Mouse (Mus musculus) heart, postnatal 0 days (tissue): Measurements from ENCODE around the gene Olfml1. TPM values are rescaled to one million over a fixed set of nuclear protein-coding genes. Genes with fewer than 3 reads are reported as not detected.

Experiments used
- ATAC-seq: fragments of 200-750 bp; cut with Nextera tagmentation; 2 replicates; pipeline ENCODE4 v1.8.0; 2017; ENCODE audit warnings: low read depth, moderate number of reproducible peaks, moderate library complexity; ENCODE audit not compliant: insufficient read depth
- DNase-seq: peaks from one replicate; pipeline ENCODE4 v3.0.0-alpha.2; 2016; ENCODE audit warnings: low spot score
- H3K27ac ChIP-seq: fragments of 300-500 bp; sonication (generic); 2 replicates; pipeline ENCODE4 v1.5.1; 2014; ENCODE audit warnings: low read depth, mild to moderate bottlenecking
- H3K27me3 ChIP-seq: fragments of 300-500 bp; sonication (generic); 2 replicates; pipeline ENCODE4 v1.6.1; 2014; ENCODE audit warnings: low read length, mixed read lengths; ENCODE audit not compliant: control insufficient read depth, insufficient read depth
- H3K36me3 ChIP-seq: fragments of 300-500 bp; sonication (generic); replicated peaks from 2 replicates; pipeline ENCODE4 v1.6.1; 2014; ENCODE audit warnings: low read length, mixed read lengths; ENCODE audit not compliant: control insufficient read depth, insufficient read depth
- H3K4me1 ChIP-seq: fragments of 300-500 bp; sonication (generic); 2 replicates; pipeline ENCODE4 v1.6.1; 2014; ENCODE audit warnings: antibody characterized with exemption; ENCODE audit not compliant: control insufficient read depth, insufficient read depth
- H3K4me2 ChIP-seq: fragments of 300-500 bp; sonication (generic); 2 replicates; pipeline ENCODE4 v1.6.1; 2014; ENCODE audit warnings: low read depth, mild to moderate bottlenecking, low read length, moderate library complexity
- H3K4me3 ChIP-seq: fragments of 300-500 bp; sonication (generic); 2 replicates; pipeline ENCODE4 v1.5.1; 2014; ENCODE audit warnings: low read depth, low read length
- H3K9ac ChIP-seq: fragments of 300-500 bp; sonication (generic); replicated peaks from 2 replicates; pipeline ENCODE4 v1.6.1; 2014; ENCODE audit warnings: low read depth, low read length, mixed read lengths
- H3K9me3 ChIP-seq: fragments of 300-500 bp; sonication (generic); replicated peaks from 2 replicates; pipeline ENCODE4 v1.6.1; 2016; ENCODE audit warnings: low read length; ENCODE audit not compliant: control insufficient read depth
- CTCF ChIP-seq: IDR thresholded peaks from 2 replicates; pipeline ENCODE4 v1.5.1; 2016; ENCODE audit warnings: antibody characterized with exemption, control low read depth, low read depth
- EP300 ChIP-seq: IDR thresholded peaks from 2 replicates; pipeline ENCODE4 v1.6.1; 2016; ENCODE audit warnings: antibody characterized with exemption, low read depth
- WGBS: fragments of 180-500 bp; shearing (Covaris S2); extraction: QIAGEN DNeasy Blood & Tissue Kit; methylation state at CpG from one replicate; pipeline ENCODE4 v1.1.7; 2014; 5-methylcytosine and 5-hydroxymethylcytosine counted together
- polyA plus RNA-seq: library from polyadenylated mRNA; unstranded; fragments of >200 nt; fragmentation: Nextera tagmentation; extraction: Ambion mirVana; gene quantifications from 2 replicates; pipeline ENCODE4 v1.2.1, GENCODE M21; 2015
- total RNA-seq: library from RNA; depleted of rRNA; stranded (reverse); fragments of >200 nt; gene quantifications from 2 replicates; pipeline ENCODE4 v1.2.3, GENCODE M21; 2014; ENCODE audit warnings: low replicate concordance

Gene Olfml1
- total and polyA plus RNA-seq, 2 experiments from 2014 or later: 2.9 to 5.1 TPM

- Histone ChIP-seq H3K9me3 (no peaks in the 10 kb centered on the region), H3K27me3 (no peaks in the 10 kb centered on the region), H3K36me3 (no peaks in the 10 kb centered on the region), H3K27ac (peak within 1 kb of the TSS; percentile 43; the same call in 1 of the 2 replicates), H3K4me2 (peak within 1 kb of the TSS; percentile 90), H3K4me3 (peak within 1 kb of the TSS; percentile 56), H3K4me1 (peaks cover 14% of the 10 kb centered on the region; the same call in 1 of the 2 replicates), H3K9ac (peak within 1 kb of the TSS; percentile 39; the same call in 1 of the 2 replicates)
- ATAC-seq: peak; percentile 92
- DNase-seq: peak; percentile 75
- TF ChIP-seq EP300 (no peak), CTCF (no peak)
- WGBS: under 1% methylated on average over 22 of the region's 24 CpGs
Measured at GRCm38 (mm10) chr7:107594857-107595402, 27.7 kb downstream of the Olfml1 start, which contains the start of gene Ppfibp2. Gene Ppfibp2 (plus strand): TSS chr7:107595207.

- no peaks in the 10 kb centered on the region for H3K27me3 ChIP-seq
- H3K27ac ChIP-seq: no peak overlapping the region
- DNase-seq (no peak), ATAC-seq (no peak)
- H3K9me3 ChIP-seq: no peaks in the 10 kb centered on the region
- 16% methylated on average over 13 of the region's 13 CpGs for WGBS
- peaks cover 14% of the 10 kb centered on the region; the same call in 1 of the 2 replicates for H3K4me1 ChIP-seq
- TF ChIP-seq EP300 (no peak), CTCF (no peak)
- H3K4me2 ChIP-seq: peak overlapping the region; percentile 90
- H3K36me3 ChIP-seq: no peaks in the 10 kb centered on the region
- 0 out of 2 replicates have a peak overlapping the region, but pooled peaks have one; percentile 39 for H3K9ac ChIP-seq
- peak overlapping the region; percentile 56 for H3K4me3 ChIP-seq
Measured at GRCm38 (mm10) chr7:107595426-107595825, 28.2 kb downstream of the Olfml1 start.

- no peak overlapping the region for H3K4me3 ChIP-seq
- no peak overlapping the region for H3K4me2 ChIP-seq
- no peaks in the 10 kb centered on the region for H3K36me3 ChIP-seq
- ATAC-seq (no peak), DNase-seq (no peak)
- H3K27ac ChIP-seq: no peak overlapping the region
- H3K9ac ChIP-seq: no peak overlapping the region
- H3K9me3 ChIP-seq: no peaks in the 10 kb centered on the region
- no peaks in the 10 kb centered on the region for H3K27me3 ChIP-seq
- TF ChIP-seq CTCF (no peak), EP300 (no peak)
- peaks cover 14% of the 10 kb centered on the region; the same call in 1 of the 2 replicates for H3K4me1 ChIP-seq
Measured at GRCm38 (mm10) chr7:107596753-107597152, 29.5 kb downstream of the Olfml1 start.

- no peak overlapping the region for H3K4me2 ChIP-seq
- no peaks in the 10 kb centered on the region for H3K9me3 ChIP-seq
- 53% methylated on average over 3 of the region's 3 CpGs for WGBS
- no peak overlapping the region for H3K9ac ChIP-seq
- DNase-seq (no peak), ATAC-seq (no peak)
- H3K4me1 ChIP-seq: peaks cover 13% of the 10 kb centered on the region; the same call in 1 of the 2 replicates
- no peak overlapping the region for H3K4me3 ChIP-seq
- no peaks in the 10 kb centered on the region for H3K27me3 ChIP-seq
- H3K36me3 ChIP-seq: no peaks in the 10 kb centered on the region
- H3K27ac ChIP-seq: no peak overlapping the region
- TF ChIP-seq CTCF (no peak), EP300 (no peak)
Measured at GRCm38 (mm10) chr7:107597956-107598355, 30.7 kb downstream of the Olfml1 start.

GRCm38 (mm10) chr7:107600651-107601050 is 33.4 kb downstream of the Olfml1 start:
- TF ChIP-seq CTCF (no peak), EP300 (no peak)
- no peaks in the 10 kb centered on the region for H3K4me1 ChIP-seq
- 41% methylated on average over 5 of the region's 5 CpGs for WGBS
- no peaks in the 10 kb centered on the region for H3K36me3 ChIP-seq
- no peak overlapping the region for H3K4me2 ChIP-seq
- no peak overlapping the region for H3K4me3 ChIP-seq
- H3K9me3 ChIP-seq: no peaks in the 10 kb centered on the region
- H3K9ac ChIP-seq: no peak overlapping the region
- no peak for ATAC-seq
- no peak for DNase-seq
- H3K27ac ChIP-seq: no peak overlapping the region
- H3K27me3 ChIP-seq: no peaks in the 10 kb centered on the region

DNA sequence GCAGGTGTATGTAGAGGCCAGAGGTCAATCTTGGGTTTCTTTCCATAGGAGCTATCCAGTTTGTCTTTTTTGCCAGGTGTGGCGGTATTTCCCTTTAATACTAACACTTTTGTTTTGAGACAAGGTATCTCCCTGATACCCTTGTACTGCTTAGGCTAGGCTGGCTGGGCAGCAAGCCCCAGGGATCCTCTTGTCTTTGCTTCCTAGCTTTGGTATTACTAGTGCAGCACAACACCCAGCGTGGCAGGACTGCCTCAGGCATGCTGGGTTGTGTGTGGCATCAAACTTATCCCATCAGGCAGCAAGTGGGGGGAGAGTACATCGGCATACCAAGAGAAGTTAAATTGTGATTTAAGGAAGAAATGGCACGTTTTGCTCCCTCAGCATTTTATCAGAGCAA is 35.3 kb downstream of the Olfml1 start:
- no peaks in the 10 kb centered on the region for H3K4me1 ChIP-seq
- H3K36me3 ChIP-seq: no peaks in the 10 kb centered on the region
- TF ChIP-seq EP300: no peak
- no peak for TF ChIP-seq CTCF
- no peaks in the 10 kb centered on the region for H3K9me3 ChIP-seq
- no peak for DNase-seq
- H3K4me2 ChIP-seq: no peak overlapping the region
- H3K27ac ChIP-seq: no peak overlapping the region
- no peak overlapping the region for H3K4me3 ChIP-seq
- WGBS: 80% methylated on average over 4 of the region's 4 CpGs
- no peaks in the 10 kb centered on the region for H3K27me3 ChIP-seq
- ATAC-seq: no peak
- no peak overlapping the region for H3K9ac ChIP-seq
